Mouse (Mus musculus): ENCODE results near the gene Ltb.

Gene Ltb

DNA sequence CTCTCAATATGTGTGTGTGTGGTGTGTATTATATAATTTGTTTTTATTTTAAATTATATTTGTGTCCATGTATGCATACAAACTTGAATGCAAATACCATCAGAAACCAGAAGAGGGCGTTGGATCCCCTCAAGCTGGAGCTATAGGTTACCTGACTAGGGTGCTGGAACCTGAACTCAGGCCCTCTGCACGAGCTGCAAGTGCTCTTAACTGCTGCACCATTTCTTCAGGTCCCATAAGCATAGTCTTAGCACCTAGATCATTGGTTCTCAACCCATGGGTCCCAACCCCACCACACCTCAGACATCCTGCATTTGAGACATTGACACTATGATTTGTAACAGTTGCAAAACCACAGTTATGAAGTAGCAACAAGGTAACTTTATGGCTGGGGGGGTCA, 2.5 kb upstream of the Ltb start:
- DNase-seq (ENCODE audit: low read depth, low spot score): peak; percentile 60

DNA sequence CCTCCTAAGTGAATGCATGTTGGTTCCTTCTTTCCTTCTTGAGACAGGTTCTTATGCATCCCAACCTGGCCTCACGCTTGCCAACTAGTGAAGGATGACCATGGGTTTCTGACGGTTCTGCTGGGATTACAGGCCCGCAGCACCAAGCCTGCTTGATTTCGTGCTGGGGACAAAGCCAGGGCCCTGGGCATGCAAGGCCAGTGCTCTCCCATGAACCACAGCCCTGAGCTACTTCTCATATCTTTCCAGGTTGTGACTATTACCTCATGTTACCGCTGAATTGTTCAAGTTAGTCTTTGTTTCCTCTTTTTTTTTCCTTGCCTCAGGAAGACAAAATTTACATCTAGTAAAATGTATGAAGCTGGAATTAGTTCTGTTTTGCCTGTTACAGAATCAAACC, 1.3 kb upstream of the Ltb start:
- DNase-seq (ENCODE audit: low read depth, low spot score): peak; percentile 81

DNA sequence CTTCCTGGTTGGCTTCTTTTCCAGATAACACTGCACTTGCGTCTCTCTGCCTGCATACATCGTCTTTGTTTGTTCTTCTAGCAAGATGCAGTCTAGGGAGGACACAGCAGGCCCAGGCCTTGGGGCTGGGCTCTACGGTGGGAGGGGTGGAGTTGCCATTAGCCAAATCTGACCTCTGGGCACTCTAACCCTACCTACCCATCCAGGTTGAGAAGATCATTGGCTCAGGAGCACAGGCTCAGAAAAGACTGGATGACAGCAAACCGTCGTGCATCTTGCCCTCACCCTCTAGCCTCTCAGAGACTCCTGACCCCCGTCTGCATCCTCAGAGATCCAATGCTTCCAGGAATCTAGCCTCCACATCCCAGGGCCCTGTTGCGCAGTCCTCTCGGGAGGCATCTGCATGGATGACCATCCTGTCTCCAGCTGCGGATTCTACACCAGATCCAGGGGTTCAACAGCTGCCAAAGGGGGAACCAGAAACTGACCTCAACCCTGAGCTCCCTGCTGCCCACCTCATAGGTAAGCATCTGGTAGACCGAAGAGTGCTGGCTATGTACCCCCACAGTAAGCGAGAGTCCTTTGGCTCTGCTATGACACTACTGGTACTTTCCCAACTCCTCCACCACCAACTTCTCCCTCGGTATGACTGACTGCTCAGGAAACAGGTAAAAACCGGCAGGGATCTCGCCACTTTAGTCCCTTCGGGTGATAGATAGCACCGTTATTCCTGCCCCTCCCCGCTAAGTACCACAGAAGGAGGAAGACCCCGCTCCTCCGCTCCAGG, 798 bp downstream of the Ltb start:
- DNase-seq (ENCODE audit: low read depth, low spot score): no peak

DNA sequence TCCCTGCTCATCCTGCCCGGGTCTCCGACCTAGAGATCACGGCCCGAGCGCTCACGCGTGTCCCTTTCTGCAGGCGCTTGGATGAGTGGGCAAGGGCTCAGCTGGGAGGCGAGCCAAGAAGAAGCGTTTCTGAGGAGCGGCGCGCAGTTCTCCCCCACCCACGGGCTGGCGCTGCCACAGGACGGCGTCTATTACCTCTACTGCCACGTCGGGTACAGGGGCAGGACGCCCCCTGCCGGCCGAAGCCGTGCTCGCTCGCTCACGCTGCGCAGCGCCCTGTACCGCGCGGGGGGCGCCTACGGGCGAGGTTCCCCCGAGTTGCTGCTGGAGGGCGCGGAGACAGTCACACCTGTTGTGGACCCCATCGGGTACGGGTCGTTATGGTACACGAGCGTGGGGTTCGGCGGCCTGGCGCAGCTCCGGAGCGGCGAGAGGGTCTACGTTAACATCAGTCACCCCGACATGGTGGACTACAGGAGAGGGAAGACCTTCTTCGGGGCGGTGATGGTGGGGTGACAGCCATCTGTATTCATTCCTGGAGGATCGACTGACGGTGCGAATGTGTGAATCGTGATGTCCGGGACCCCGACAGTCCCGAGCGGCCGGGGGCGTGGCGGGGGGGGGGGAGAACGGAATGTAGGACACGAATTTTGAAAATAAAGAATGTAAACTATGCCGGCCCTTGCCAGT, 1.5 kb downstream of the Ltb start:
- DNase-seq (ENCODE audit: low read depth, low spot score): peak; percentile 93

DNA sequence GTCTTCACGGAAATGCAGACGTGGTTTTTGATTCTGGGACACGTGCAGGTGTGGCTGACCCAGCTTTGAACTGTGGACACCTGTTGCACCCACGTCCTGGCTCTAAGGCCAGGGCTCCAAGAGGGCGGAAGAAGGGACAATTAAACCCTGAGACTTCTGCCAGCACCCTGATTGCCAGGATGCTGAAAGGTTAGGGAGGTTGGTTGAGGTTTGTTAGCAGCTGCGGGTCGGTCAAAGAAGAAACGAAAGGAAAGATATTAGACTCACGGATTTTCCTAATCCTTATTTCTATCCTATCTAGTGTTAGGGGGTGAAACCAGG, 2.0 kb downstream of the Ltb start:
- DNase-seq (ENCODE audit: low read depth, low spot score): peak; percentile 80

DNA sequence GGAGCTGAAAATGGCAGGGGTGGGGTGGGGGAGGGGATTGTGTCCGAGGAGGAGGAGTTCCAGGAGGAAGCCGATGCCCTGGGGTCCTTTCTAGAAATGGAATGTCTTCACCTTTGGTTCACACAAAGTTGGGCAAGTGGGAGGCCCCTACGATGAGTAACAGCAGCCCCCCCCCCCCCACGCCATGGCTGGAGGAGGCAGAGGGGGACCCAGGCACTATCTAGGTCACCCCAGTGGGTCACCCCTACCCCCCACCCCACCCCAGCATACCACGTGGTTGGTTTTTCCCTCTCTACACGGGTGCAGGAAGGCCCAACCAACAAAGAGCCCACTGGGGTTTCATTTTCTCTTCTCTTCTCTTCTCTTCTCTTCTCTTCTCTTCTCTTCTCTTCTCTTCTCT, 2.9 kb downstream of the Ltb start:
- peak; percentile 89 for DNase-seq (ENCODE audit: low read depth, low spot score)

DNA sequence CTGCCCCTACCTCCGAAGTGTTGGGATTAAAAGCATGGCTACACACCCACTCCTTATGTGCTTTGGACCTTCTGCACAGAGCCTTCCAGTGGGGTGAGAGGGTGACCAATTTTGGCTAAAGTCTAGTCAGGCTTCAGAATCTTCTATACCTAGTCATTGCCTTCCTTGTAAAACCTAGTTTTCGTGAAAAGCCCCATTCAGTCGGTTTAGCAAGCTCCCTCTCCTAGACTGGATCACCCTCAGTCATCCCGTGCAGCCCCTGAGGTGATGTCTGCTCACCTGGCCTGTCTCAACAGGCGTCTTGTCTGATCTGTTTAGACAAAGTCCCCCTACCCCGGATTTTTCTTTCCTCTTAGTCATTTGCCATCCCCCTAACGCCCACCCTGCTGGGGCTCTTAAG, 3.8 kb downstream of the Ltb start:
- DNase-seq (ENCODE audit: low read depth, low spot score): peak; percentile 52

DNA sequence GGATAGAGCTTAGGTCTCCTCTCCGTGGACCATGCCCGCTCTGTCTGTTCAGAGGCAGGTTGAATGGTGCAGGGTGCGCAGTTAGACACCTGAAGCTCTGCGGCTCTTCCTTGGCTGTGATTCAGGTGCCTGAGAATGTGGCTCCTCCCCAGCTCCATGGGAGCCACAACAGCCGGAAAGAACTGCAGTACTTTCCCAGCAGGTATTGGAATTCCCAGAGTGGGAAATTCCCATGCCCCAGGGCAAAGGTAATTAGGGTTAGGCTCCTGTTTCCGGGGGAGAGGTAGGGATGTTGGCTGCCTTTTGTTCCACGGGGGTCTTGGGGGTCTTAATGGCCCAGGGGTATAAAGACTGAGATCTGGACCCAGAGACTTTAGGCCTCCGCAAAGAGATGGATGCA, 4.7 kb downstream of the Ltb start:
- DNase-seq (ENCODE audit: low read depth, low spot score): no peak

DNA sequence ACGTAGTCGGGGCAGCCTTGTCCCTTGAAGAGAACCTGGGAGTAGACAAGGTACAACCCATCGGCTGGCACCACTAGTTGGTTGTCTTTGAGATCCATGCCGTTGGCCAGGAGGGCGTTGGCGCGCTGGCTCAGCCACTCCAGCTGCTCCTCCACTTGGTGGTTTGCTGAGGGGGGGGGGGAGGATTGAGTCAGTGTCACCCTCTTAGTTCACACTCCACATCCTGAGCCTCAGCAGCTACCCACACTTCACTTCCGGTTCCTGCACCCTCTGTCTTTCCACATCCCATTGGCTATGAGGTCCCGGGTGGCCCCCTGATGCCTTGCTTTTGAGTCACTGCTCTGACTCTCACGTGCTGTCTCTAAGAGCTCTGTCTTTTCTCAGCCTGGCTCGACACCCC, 6.2 kb downstream of the Ltb start:
- DNase-seq (ENCODE audit: low read depth, low spot score): peak; percentile 87

DNA sequence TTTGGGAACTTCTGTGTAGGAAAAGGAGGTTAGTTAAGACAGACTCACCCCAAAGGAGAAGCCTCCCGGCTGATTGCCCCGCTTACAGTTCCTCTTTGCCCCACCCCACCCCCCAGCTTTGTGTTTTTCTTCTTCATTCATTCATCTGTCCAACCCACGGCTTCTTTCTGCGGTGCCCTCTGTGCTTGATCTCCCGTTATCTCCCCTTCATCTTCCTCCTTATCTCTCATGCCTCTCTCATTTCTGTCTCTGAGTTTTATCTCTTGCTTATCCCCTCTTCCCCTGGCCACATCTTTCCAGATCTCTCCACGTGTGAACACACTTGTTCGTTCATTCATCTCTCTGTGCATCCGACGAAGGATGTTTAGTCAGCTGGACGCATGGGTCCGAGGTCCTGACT, 6.9 kb downstream of the Ltb start:
- peak; percentile 72 for DNase-seq (ENCODE audit: low read depth, low spot score)

DNA sequence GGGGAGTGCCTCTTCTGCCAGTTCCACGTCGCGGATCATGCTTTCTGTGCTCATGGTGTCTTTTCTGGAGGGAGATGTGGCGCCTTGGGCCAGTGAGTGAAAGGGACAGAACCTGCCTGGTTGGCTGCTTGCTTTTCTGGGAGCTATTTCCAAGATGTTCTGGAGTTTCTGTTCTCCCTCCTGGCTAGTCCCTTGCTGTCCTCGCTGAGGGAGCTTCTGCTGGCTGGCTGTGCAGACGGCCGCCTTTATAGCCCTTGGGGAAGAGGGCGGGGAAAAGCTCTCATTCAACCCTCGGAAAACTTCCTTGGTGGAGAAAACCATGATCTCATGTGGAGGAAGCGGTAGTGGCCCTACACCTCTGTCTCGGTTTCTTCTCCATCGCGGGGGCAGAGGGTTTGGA, 7.5 kb downstream of the Ltb start, which contains the start of gene Tnf:
TSS of gene Tnf (minus strand) at position 221 of the 400 bp plus-strand sequence.
- peak; percentile 89 for DNase-seq (ENCODE audit: low read depth, low spot score)

DNA sequence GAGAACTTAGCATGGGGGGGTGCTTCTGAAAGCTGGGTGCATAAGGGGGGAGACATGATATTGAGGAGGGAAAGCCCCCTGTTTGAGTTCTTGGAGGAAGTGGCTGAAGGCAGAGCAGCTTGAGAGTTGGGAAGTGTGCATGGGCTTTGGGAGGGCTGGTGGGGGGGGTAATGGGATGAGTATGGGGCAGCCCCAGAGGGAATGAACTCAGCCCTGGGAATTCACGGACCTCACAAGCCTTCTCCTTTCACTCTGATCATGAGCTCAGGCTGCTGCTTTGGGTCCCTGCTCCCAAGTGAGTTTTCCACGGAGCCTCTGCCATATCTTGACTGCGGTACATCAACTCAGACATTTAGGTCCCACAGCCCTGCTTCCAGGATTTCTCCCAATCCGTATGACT, 8.2 kb downstream of the Ltb start:
- no peak for DNase-seq (ENCODE audit: low read depth, low spot score)

DNA sequence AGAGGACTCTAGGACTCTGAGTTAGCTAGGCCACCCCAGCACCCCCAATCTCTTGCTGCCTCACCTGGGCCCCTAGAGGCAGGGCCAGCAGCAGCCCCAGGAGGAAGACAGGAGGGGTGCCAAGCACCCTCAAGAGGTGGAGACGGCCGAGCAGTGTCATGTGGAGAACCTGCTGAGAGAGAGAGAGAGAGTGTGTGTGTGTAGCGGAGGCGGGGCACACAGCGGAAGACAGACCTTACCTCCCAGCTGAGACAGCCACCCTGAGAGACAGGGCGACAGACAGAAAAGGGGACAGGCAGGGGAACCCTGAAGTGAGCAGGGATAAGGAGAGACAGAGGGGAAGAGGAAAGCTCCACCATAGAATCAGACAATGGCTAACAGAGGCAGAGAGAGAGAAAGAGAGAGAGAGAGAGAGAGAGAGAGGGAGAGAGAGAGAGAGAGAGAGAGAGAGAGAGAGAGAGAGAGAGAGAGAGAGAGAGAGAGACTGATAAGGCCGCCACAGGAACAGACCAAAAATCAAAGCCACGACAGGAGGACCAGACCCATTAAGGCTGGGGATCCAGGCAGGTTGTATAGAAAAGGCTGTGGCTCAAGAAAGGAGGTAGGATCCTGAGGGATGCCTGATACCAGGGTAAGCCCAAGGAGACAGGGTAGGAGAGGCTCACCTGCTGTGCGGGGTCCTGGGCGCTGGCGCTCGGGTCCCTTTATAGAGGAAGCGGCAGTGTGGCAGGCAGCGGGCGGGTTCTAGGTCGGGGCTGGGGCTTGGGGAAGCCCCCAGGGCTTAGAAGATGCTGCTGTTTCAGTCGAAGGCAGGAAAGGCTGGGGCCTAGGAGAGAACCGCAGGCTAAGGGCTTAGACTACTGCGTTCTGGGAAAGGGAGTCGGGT, 10.5 kb downstream of the Ltb start, which contains the start of gene Lta:
TSS of gene Lta (minus strand) at position 858 of the 886 bp plus-strand sequence.
- peak; percentile 92 for DNase-seq (ENCODE audit: low read depth, low spot score)

DNA sequence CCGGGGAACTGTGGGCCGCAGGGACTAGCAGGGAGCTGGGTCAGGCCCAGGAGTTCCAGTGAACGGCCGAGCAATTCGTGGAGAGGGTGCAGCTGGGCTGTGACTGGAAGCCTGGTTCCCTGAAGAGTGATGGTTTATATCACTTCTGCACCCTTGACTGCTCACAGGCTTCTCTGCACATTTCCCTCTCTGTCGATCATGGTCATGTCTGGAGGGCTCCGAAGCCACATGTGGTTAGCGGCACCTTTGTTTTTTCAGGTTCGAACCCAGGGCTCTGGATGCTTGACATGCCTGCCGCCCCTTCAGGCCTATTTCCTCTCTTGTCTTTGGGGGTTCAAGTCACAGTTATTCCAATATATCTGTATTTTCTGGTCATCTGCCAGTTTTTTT, 11.1 kb downstream of the Ltb start:
- peak; percentile 86 for DNase-seq (ENCODE audit: low read depth, low spot score)

DNA sequence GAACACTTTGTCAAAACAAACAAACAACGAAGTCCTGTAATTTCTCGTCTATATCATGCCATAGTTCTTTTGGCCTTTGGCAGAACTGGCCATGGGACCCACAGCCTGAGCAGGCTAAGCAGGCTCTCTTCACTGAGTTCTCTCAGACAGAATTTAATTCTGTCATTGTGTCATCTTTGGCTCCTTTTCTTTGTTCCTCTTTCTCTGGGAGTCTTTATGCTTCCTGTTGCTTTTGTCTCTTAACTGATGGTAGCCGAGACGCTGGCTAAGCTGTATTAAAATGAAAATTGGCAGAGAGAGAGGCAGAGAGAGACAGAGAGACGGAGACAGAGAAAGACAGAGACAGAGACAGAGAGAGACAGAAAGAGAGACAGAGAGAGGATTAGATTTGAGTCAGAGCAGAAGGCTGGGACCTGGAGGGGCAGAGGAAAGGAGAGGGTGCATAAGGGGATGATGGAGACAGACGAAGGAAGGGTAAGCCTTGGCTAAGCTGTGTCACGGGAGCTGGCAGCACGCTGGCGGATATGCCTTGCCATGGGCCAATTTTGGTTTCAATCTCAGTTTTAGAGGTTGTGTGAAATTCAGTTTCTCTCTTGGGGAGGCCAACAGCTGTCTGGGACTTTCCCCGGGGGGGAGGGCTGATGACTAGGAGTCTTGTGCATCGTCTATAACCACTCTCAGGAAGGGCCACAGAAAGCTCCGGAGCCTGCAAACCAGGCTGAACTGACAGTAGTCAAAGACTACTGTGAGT, 15.7 kb downstream of the Ltb start:
- peak; percentile 92 for DNase-seq (ENCODE audit: low read depth, low spot score)

DNA sequence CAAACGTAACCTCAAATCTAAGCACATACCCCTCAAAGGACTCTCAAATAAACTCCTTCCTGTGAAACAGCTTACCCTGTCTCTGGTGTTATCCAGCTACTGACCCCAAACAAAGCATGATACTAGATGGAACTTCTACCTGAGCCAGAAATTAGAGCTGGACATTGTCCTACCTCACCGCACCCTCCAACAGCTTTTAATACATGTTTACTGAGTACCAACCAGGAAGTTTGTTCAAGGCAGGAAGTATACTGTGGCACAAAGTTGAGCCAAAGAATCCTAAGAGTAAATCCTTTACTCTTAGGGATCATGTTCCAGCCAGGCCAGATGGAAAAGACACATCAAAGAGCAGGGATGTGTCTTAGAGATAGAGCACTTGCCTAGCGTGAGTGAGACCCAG, 16.4 kb downstream of the Ltb start:
- DNase-seq (ENCODE audit: low read depth, low spot score): no peak

DNA sequence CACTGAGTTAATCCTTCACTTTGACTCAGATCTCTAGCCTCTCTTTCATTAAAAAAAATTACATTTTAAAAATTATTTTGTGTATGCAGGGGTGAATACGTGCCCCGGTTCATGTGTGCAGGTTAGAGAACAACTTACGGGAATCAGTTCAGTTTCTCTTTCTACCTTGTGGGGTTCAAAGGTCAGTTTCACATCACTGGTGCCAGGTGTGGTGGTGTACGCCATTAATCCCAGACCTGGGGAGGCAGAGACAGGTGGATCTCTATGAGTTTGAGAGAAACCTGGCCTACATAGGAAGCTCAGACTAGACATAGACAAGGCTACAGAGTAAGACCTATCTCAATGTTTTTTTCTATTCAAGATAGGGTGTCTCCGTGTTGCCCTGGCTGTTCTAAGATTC, 18.8 kb downstream of the Ltb start:
- DNase-seq (ENCODE audit: low read depth, low spot score): peak; percentile 55

DNA sequence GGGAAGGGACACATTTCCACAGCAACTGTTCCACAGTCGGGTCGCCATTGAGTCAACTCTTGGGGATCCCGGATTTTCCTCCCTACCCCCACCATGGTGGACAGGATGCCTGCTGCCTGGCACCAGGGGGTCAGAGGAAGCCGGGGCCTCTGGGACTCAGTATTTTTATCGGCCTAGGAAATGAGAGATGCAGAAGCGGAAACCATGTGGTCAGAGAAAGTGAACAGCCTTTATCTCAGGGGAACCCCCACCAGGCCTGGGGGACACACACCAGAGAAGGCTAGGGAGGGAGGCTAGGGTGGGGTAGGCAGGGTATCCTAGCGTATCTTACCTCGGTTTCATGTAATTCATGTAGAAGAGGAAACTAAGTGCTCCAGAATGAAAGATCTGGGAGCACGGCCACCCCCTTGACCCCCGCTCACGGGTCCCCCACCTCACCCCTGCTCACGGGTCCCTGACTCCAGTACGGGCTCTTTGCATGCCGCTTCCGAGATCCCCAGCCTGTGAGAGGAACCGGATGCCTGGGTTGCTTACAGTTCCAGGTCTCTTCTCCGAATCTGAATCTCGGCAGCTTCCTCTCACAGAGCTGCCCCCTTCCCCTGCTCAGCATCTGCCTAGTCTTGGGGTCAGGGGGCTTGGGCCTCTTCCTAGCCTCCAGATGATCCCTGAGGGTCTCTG, 24.4 kb downstream of the Ltb start:
- DNase-seq (ENCODE audit: low read depth, low spot score): peak; percentile 90

DNA sequence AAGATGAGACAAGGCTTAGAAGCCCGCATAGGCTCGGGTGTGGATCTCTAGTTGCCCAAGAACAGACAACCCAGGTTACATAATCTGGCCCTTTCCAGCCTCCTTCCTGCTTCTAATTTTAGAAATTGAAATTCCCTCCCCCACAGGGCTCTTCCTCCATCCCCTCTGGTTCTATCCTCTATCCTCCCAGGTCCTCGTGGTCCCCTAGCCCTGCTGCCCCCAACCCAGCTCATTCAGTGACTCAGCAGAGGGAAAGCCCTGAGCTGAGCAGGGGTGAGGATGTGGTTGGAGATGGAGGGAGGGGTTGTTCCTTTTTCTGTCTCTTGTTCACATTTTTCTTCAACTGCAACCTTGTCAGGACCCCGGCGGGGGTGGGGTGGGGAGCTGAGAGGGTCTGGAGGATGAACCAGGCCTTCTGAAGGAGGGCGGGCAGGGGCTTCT, 25.4 kb downstream of the Ltb start:
- DNase-seq (ENCODE audit: low read depth, low spot score): peak; percentile 74

DNA sequence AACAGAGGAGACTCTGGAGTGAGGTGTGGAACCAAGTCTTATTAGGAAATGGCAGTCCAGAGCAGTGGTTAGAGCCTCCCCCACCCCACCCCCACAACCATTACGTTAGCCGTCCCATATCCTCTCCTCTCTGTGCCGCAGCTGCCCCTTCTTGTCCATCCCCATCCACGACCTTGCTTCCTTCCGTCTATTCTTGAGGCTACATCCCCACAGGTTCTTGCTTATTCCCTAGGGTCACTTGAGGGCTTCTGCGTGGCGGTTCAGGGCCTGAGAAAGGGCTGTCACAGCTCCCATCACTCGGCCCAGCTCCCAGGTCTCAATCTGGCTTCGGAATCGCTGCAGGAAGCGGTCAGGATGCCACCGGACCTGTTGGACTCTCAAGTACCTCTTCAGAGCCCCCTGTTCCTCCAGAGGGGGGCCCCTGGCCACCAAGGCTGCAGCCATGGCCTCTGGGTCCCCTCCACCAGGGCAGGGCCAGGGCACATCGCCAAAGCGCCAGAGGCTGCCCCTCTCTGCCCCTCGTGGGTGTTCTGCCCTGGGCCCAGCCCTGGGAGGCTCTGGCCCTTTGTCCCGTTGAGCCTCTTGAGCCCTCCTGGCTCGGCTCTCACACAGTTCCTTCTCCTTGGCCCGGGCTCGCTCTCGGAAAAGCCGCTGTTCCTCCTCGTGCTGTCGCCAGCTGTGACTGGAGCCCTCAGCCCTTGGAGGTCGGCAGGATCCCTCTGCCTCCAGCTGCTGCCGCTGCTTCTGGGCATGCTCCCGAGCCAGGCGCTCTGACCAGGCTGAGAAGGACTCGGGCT, 26.1 kb downstream of the Ltb start, which contains the start of gene Gm16181:
TSS of gene Gm16181 (plus strand) at position 679 of the 797 bp plus-strand sequence.
- DNase-seq (ENCODE audit: low read depth, low spot score): no peak
